Mouse (Mus musculus): ENCODE data around the gene Adcy10.

Adcy10 gene

DNA sequence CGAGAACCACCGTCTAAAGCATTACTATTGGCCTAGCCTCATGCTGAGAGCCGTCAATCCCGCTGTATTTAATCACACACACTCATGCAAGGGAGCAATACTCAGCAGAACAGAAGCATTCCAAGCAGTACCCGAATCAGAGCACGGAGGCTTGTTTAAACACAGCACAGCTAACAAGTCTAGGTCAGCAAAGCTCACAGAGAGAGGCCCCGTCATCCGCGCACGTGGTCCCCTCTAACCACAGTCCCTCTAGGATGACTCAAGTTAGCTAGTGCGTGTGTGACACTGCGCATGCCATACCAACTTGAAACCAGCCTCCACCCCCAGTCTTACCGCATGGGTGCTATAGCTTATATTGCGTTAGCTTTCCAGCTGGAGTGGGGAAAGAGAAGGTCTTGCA, 118.2 kb downstream of the Adcy10 start:
- no peak for DNase-seq (ENCODE audit: low spot score in 2 of 2)

DNA sequence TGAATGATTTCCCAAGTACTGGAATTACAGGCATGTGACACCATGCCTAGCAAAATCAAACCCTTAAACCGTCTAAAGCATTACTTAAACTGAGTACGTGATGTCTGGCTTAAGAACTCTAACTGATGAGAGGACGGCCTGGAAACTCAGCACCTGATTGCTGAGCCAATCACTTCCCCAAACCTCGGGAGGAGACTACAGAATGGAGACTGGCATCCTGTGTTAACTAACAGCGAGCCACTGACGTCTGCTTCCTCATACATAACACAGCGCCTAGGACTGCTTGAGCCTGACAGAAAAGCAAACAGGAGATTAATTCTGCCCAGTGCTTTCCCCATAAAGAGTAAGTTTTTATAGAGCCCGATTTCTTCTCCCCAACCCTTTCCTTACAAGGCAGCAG, 119.2 kb downstream of the Adcy10 start:
- DNase-seq (ENCODE audit: low spot score in 2 of 2) = no peak

DNA sequence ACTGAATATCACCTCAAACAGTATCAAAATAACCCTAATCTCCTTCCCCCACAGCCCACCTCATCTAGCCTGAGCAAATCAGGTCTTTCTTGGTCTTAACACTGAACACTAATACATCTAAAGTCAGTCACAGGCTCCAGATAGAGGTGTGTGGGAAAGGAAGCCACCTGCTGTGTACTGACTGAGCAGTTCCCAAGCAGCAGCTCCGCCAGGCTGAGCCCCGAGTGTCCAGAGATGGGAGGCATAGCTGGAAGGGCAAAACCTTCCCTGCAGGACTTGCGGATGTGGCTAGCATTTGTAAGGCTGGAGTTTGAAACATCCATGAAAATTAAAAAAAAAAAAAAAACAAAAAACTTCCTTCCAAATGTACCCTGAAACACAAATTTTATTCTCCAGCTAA, 120.1 kb downstream of the Adcy10 start:
- DNase-seq (ENCODE audit: low spot score in 2 of 2) = no peak

GRCm38 (mm10) chr1:165605774-165606173, 120.8 kb downstream of the Adcy10 start:
- no peak for DNase-seq (ENCODE audit: low spot score in 2 of 2)

GRCm38 (mm10) chr1:165608904-165609303, 123.9 kb downstream of the Adcy10 start:
- DNase-seq (ENCODE audit: low spot score in 2 of 2) = no peak

DNA sequence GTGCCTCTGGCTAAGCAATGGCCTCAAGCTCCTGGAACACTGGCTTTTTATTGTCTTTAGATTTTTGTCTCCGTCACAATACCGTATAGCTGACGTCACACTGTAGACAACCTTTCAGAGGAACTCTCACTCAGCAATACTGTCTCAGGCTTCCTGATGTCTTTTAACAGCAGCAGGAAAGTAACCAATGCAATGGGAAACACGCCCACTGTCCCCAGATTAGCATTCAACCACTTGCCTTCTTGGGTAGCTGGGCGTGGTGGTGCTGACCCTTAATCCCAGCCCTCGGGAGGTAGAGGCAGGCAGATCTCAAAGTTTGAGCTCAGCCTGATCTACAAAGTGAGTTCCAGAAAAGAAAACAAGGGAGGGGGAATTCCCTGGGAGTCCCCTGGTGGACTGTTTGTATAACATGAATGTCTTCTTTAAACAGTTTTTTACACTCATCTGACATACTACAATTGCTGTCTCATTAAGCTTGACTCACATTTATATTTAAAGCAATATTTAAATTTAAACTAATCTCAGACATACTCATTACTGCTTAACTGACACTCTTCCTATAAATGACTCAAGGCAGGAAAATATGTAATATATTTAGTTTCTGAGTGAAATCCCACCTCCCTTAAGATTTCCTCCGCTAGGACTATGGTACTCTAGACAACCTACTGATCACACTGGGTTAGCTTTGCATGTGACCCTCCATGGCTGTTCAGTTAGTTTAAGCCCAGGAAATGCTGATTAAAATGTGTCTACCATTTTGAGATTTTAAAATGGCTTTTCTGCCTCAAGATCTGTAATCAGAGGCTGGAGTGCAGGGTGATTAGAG, 124.7 kb downstream of the Adcy10 start:
- DNase-seq (ENCODE audit: low spot score in 2 of 2) = no peak

GRCm38 (mm10) chr1:165610321-165610999, 125.5 kb downstream of the Adcy10 start:
- DNase-seq (ENCODE audit: low spot score in 2 of 2) = no peak

DNA sequence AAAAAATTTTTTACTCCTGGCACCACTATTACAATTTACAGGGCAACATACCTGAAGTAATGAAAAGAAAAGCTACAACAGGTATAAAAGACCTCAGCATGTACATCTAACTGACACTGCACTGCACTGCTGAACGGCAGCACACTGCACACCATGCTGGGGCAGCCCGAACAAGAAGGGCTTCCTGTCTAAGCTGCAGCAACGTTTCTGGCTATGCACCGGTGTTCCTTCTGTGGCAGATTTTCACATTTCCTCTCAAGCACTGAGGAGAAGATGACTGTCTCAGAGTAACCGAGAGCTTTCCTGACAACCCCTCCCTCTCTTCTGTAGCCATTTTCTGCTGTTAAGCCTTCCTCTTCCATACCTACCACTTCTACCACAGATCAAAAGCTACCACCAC, 127.7 kb downstream of the Adcy10 start:
- no peak for DNase-seq (ENCODE audit: low spot score in 2 of 2)

- DNase-seq (ENCODE audit: low spot score in 2 of 2) = no peak
Observed at GRCm38 (mm10) chr1:165613926-165614325, 128.9 kb downstream of the Adcy10 start.

DNA sequence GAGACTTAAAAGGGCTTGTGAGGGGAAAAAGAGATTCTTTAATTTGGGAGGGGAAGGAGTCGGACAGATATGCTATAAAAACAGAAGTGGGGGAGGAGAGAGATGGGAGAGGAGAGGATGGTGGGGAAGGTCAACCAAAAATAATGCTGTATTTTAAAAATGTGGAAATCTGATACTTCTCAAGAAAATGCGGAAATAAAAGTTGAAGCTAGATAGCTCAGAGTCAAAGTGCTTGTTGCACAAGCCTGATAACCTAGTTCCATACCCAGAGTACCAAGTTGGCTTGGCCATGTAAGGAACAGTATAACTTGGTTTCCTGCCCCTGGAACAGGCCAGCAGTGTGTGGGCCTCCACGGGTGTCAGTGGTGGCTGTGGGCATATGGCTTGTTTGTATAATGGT, 129.8 kb downstream of the Adcy10 start:
- no peak for DNase-seq (ENCODE audit: low spot score in 2 of 2)

- no peak for DNase-seq (ENCODE audit: low spot score in 2 of 2)
Observed at GRCm38 (mm10) chr1:165616652-165617051, 131.7 kb downstream of the Adcy10 start.

- DNase-seq (ENCODE audit: low spot score in 2 of 2) = no peak
Observed at GRCm38 (mm10) chr1:165617166-165617891, 132.3 kb downstream of the Adcy10 start.

GRCm38 (mm10) chr1:165618201-165618624, 133.2 kb downstream of the Adcy10 start:
- no peak for DNase-seq (ENCODE audit: low spot score in 2 of 2)

- no peak for DNase-seq (ENCODE audit: low spot score in 2 of 2)
Observed at GRCm38 (mm10) chr1:165625058-165625457, 140.1 kb downstream of the Adcy10 start.

DNA sequence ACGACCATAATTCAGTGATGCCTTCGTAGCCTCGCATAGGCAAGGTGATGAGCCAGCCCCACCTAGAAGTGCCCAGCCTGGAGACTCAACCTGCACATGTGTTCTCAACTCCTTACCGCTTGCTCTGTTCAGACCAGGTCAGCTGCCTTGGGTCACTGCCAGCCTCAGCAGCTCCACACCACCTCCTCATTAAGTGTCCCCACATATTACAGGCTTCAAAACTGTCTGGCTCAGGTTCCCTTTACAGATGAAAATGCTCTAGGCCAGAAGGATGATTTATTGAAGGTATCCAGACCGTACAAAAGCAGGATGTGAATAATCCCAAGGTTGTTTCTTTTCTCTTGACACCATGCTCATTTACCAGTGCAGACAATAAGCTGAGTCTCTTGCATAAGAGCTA, 140.9 kb downstream of the Adcy10 start:
- DNase-seq (ENCODE audit: low spot score in 2 of 2) = no peak

Measured in cerebellum, postnatal 4 days (tissue).